Mouse (Mus musculus) embryonic facial prominence, embryonic 15.5 days (tissue): ENCODE results near the gene Mgll. TPM values are rescaled to one million over a fixed set of nuclear protein-coding genes. Genes with fewer than 3 reads are reported as not detected.

ENCODE experiments used
- ATAC-seq: fragments of 200-750 bp; cut with Nextera tagmentation; 2 replicates; pipeline ENCODE4 v1.8.0; 2017; ENCODE audit warnings: low read depth, moderate TSS enrichment; ENCODE audit not compliant: insufficient number of reproducible peaks, low FRiP score, low TSS enrichment
- H3K27ac ChIP-seq: fragments of 300-500 bp; sonication (generic); replicated peaks from 2 replicates; pipeline ENCODE4 v1.5.1; 2015; ENCODE audit warnings: mild to moderate bottlenecking, inconsistent platforms
- H3K27me3 ChIP-seq: fragments of 300-500 bp; sonication (generic); 2 replicates; pipeline ENCODE4 v1.6.1; 2015; ENCODE audit warnings: inconsistent platforms
- H3K36me3 ChIP-seq: fragments of 300-500 bp; sonication (generic); 2 replicates; pipeline ENCODE4 v1.6.1; 2015; ENCODE audit warnings: mild to moderate bottlenecking, inconsistent platforms
- H3K4me1 ChIP-seq: fragments of 300-500 bp; sonication (generic); 2 replicates; pipeline ENCODE4 v1.6.1; 2015; ENCODE audit warnings: inconsistent platforms
- H3K4me2 ChIP-seq: fragments of 300-500 bp; sonication (generic); replicated peaks from 2 replicates; pipeline ENCODE4 v1.6.1; 2015; ENCODE audit warnings: mild to moderate bottlenecking, inconsistent platforms
- H3K4me3 ChIP-seq: fragments of 300-500 bp; sonication (generic); replicated peaks from 2 replicates; pipeline ENCODE4 v1.5.1; 2015; ENCODE audit warnings: mild to moderate bottlenecking, inconsistent platforms
- H3K9ac ChIP-seq: fragments of 300-500 bp; sonication (generic); 2 replicates; pipeline ENCODE4 v1.6.1; 2015; ENCODE audit warnings: inconsistent platforms
- H3K9me3 ChIP-seq: fragments of 300-500 bp; sonication (generic); replicated peaks from 2 replicates; pipeline ENCODE4 v1.6.1; 2016; ENCODE audit warnings: inconsistent platforms
- WGBS: fragments of 180-500 bp; shearing (Covaris S2); methylation state at CpG from one replicate; pipeline ENCODE4 v1.1.7; 2015; 5-methylcytosine and 5-hydroxymethylcytosine counted together
- polyA plus RNA-seq: library from polyadenylated mRNA; unstranded; fragments of >200 nt; fragmentation: Nextera tagmentation; extraction: Ambion mirVana; gene quantifications from 2 replicates; pipeline ENCODE4 v1.2.1, GENCODE M21; 2015

Mgll gene
- polyA plus RNA-seq, 1 experiment from 2014 or later, result 28.7 TPM

DNA sequence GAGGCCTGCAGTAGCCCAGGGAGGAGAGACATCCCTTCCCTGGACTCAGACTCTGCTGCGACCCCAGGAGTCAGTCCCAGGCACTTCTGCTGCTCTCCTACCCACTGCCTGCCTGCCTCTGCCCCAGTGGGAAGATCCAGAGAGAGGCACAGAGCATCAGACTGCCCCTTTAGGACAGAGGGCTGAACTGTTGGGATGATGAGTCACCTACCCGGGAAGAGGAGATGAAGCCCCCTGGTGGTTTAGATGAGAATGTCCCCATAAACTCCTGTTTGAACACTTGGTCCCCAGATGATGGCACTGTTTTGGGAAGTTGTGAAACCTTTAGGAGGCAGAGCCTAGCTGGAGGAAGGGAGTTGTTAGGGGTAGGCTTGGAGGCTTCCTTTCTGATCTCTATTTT is 136.7 kb downstream of the Mgll start:
- Histone ChIP-seq H3K27ac (no peak overlapping the region), H3K4me2 (no peak overlapping the region), H3K4me1 (no peaks in the 10 kb centered on the region), H3K9me3 (no peaks in the 10 kb centered on the region), H3K27me3 (no peaks in the 10 kb centered on the region), H3K4me3 (no peak overlapping the region), H3K9ac (no peak overlapping the region), H3K36me3 (peaks cover 39% of the 10 kb centered on the region)
- ATAC-seq, result no peak
- 22% methylated on average over 2 of the region's 2 CpGs for WGBS

DNA sequence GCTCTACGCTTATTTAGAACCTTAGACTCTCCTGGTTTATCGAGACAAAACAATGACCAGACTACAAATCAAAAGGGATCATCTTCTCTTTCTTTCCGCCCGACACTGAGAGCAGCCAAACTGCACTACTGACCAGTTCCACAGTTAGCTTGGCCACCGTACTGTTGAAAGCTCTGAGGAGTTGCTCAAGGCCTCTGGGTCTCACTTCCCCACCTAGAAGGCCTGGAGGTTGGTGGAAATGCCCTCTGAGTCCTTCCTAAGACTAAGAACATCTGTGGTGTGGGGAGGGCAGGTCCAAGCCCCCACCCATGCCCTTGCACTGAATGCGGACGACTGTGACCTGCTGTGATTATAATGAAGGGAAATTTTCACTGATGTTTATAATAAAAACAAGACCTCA is 141.5 kb downstream of the Mgll start:
- H3K27ac ChIP-seq, result no peak overlapping the region

DNA sequence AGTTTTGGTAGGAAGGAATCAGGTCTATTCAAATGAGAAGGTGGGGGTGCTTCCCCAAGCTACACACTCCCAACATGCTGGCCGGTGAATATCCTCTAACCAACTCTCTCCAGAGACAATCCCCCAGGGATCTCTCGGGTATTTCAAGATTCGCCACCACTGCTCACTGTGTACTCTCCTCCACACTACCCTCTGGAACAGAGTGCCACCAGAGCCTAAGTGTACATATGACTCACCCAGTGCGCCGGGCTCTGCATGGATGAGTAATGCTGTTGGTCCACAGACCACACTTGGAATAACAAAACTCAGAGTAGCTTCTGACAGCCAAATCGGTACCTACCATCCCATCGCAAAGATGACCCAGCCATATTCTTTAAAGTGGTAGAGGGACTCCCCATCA is 145.2 kb downstream of the Mgll start:
- Histone ChIP-seq H3K27me3 (no peaks in the 10 kb centered on the region), H3K4me1 (peaks cover 37% of the 10 kb centered on the region), H3K4me2 (no peak overlapping the region), H3K9me3 (no peaks in the 10 kb centered on the region), H3K27ac (no peak overlapping the region), H3K9ac (no peak overlapping the region), H3K36me3 (peaks cover 2% of the 10 kb centered on the region; the same call in 1 of the 2 replicates), H3K4me3 (no peak overlapping the region)
- 89% methylated on average over 7 of the region's 7 CpGs for WGBS
- no peak for ATAC-seq

More for the DNA sequence above, 141.5 kb downstream of the Mgll start:
- 79% methylated on average over 7 of the region's 7 CpGs for WGBS
- Histone ChIP-seq H3K9ac (no peak overlapping the region), H3K27me3 (no peaks in the 10 kb centered on the region), H3K4me2 (no peak overlapping the region), H3K9me3 (no peaks in the 10 kb centered on the region), H3K4me3 (no peak overlapping the region), H3K36me3 (peaks cover 31% of the 10 kb centered on the region), H3K4me1 (0 out of 2 replicates have a peak, but pooled peaks cover 3% of the 10 kb centered on the region)
- no peak for ATAC-seq

DNA sequence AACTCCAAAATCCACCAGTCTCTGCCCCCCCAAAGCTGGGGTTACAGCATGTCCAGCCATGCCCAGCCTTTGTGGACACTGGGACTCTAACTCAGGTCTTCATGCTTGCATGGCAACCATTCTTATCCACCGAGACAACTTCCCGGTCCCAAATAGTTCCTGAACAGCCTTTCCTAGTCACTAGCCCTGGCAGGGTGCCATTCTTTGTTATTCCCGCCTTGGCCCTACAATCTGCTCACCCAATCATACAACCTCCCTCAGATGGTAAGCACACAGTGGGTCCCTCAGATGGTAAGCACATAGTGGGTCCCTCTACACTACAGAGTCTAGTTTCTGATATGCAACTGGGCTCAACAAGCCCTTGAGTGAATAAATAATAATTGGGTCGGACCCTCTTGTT is 146.4 kb downstream of the Mgll start:
- Histone ChIP-seq H3K9ac (no peak overlapping the region), H3K4me1 (peaks cover 43% of the 10 kb centered on the region), H3K27me3 (no peaks in the 10 kb centered on the region), H3K36me3 (no peaks in the 10 kb centered on the region), H3K9me3 (no peaks in the 10 kb centered on the region), H3K27ac (no peak overlapping the region), H3K4me3 (no peak overlapping the region), H3K4me2 (no peak overlapping the region)
- 63% methylated on average over 4 of the region's 4 CpGs for WGBS
- no peak for ATAC-seq

DNA sequence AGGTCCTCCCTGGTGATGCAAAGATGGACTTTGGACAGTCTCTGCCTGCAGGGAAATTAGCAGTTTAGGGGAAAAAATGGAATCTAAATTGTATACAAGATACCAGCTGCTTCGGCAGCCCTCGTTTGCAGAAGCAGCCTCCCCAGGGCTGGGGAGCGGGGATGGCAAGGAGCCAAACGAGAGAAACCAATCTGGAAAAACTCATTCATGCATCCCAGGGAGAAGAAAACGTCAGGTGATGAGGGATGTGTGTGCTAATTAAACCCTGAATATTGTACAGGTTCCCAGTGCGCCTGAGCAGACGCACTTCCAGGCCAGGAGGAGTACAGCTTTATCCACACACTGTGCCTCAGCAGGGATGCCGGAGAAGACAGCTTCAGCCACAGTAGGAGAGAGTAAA is 147.3 kb downstream of the Mgll start:
- no peak overlapping the region for H3K4me2 ChIP-seq
- H3K27me3 ChIP-seq, result no peaks in the 10 kb centered on the region
- WGBS, result 28% methylated on average over 8 of the region's 8 CpGs
- H3K4me1 ChIP-seq, result peaks cover 43% of the 10 kb centered on the region
- H3K9ac ChIP-seq, result no peak overlapping the region
- 0 out of 2 replicates have a peak overlapping the region, but pooled peaks have one; percentile 22 for H3K27ac ChIP-seq
- ATAC-seq, result no peak
- no peaks in the 10 kb centered on the region for H3K36me3 ChIP-seq
- no peak overlapping the region for H3K4me3 ChIP-seq
- H3K9me3 ChIP-seq, result no peaks in the 10 kb centered on the region

DNA sequence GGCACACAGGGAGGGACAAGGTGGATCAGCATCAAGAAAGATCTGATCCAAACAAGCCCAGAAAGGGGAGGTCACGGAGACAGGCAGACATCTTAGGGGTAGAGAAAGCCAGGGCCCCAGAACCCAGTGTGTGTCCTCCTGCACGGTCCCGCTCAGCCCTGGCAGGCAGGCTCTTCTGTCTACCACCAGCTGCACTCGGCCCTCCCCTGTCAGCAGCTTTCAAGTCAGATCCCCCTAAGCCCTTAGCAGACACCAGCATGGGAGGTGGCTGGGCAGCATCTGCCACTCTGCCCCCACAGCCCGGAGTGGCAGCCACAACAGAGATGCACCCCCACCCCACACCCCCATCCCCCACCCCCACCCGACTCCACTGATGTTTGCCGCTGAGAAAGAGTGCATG is 148.6 kb downstream of the Mgll start:
- ATAC-seq, result no peak
- Histone ChIP-seq H3K9me3 (no peaks in the 10 kb centered on the region), H3K9ac (no peak overlapping the region), H3K4me3 (no peak overlapping the region), H3K36me3 (no peaks in the 10 kb centered on the region), H3K27ac (no peak overlapping the region), H3K4me1 (peaks cover 43% of the 10 kb centered on the region), H3K4me2 (peak overlapping the region; percentile 97; the same call in 1 of the 2 replicates), H3K27me3 (no peaks in the 10 kb centered on the region)
- 33% methylated on average over 7 of the region's 7 CpGs for WGBS

DNA sequence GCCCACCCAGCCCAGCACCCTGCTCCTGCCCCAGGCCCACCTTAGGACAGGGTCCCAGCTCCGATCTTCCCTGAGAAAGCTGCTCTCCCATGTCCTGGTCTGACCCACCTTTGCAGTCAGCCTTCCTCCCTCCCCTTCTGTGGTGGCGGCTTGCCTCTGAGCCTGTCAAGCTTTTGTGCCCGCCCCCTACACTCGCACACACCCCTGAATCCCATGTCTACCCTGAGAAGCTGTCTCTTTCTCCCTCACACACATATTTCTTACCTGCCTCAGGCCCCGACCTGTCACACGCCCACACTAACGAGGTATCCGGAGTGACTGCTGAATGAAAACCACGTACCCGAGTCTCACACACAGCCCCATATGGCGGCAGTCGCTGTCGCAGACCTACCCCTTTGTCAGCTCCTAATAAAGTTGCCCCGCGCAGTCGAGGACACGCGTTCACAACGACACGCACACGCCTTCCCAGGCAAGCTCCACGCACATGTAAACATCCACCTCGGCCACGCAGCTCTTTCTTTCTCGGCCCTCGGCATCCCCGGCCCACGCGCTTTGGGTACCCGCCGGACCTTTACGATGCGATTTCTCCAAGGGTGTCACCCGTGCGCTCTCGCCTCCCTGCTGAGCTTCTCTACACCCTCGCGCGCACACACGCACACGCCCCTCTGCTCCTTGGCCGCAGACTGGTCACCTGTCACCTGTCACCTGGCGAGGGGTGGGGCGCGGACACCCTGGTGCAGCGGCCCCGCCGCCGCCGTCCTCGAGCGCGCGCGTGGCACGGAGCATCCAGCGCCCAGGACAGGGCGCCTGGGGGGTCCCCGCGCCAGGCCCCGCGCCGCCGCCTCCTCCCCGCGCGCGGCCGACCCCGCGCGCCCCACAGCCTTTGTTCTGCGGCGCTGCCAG is 150.0 kb downstream of the Mgll start:
- Histone ChIP-seq H3K9ac (peak overlapping the region; percentile 78), H3K4me2 (peak overlapping the region; percentile 97), H3K36me3 (no peaks in the 10 kb centered on the region), H3K9me3 (no peaks in the 10 kb centered on the region), H3K4me3 (peak overlapping the region; percentile 76), H3K4me1 (peaks cover 43% of the 10 kb centered on the region), H3K27ac (peak overlapping the region; percentile 51; the same call in 1 of the 2 replicates), H3K27me3 (no peaks in the 10 kb centered on the region)
- 2% methylated on average over 70 of the region's 74 CpGs for WGBS
- ATAC-seq, result peak; percentile 46

DNA sequence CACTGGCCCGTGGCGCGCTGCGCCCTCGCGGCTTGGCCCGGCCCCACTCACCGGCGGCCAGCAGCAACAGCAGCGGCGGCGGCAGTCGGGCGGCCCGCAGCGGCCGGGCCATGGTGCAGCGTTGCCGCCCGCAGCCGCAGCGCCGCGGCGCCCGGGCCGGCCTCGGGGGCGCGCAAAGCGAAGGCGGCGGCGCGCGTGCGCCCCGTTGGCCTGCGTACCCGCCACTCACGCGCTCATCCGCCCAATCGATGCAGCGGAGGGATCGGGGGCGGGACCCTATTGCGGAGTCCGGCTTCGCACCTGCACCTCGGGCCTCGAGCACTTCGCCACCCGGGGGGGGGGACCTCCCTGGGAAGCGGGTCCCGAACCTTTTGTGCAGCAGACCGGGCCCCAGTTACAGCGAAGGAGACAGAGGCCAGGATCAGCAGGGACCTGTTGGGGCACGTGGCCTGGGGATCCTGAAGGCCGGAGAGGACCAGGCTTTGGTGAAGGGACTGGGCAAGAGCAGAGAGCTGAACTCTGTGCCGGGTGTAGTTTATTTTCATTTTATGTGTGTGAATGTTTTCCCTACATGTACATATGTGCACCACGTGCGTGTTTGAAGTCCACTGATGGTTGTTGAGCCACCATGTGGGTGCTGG is 150.8 kb downstream of the Mgll start, which contains the start of gene Podxl2:
TSS of gene Podxl2 (minus strand) at position 177 of the 641 bp plus-strand sequence.
- peak within 1 kb of the TSS; percentile 78 for H3K9ac ChIP-seq
- H3K36me3 ChIP-seq, result no peaks in the 10 kb centered on the region
- peak; percentile 81 for ATAC-seq
- peak within 1 kb of the TSS; percentile 76 for H3K4me3 ChIP-seq
- H3K27me3 ChIP-seq, result no peaks in the 10 kb centered on the region
- peak within 1 kb of the TSS; percentile 51; the same call in 1 of the 2 replicates for H3K27ac ChIP-seq
- 5% methylated on average over 49 of the region's 63 CpGs for WGBS
- H3K4me1 ChIP-seq, result peaks cover 43% of the 10 kb centered on the region
- H3K9me3 ChIP-seq, result no peaks in the 10 kb centered on the region
- H3K4me2 ChIP-seq, result peak within 1 kb of the TSS; percentile 97

Other genes starting within 250 kb of the Mgll start
- 278 and 279 TPM in 2 replicates for gene Sec61a1, start 205.5 kb upstream of the Mgll start, polyA plus RNA-seq
- 0.55 and 1.5 TPM in 2 replicates for gene Kbtbd12, start 86.5 kb upstream of the Mgll start, polyA plus RNA-seq
- gene Abtb1, start 117.6 kb downstream of the Mgll start, polyA plus RNA-seq, result 33.2 and 34.5 TPM in 2 replicates
- 118 and 126 TPM in 2 replicates for gene Podxl2, start 150.6 kb downstream of the Mgll start, polyA plus RNA-seq
- gene Mcm2, start 174.4 kb downstream of the Mgll start, polyA plus RNA-seq, result 101 and 102 TPM in 2 replicates
- gene Tpra1, start 177.8 kb downstream of the Mgll start, polyA plus RNA-seq, result 83.7 and 86.5 TPM in 2 replicates